Mouse (Mus musculus): ENCODE measurements around the gene Abcg3. TPM values are rescaled to one million over a fixed set of nuclear protein-coding genes. Genes with fewer than 3 reads are reported as not detected.

Abcg3 gene
- polyA plus RNA-seq, 1 experiment from 2014 or later, result 1.3 TPM

Other genes starting within 250 kb of the Abcg3 start
- gene Zfp951, start 122.6 kb downstream of the Abcg3 start, polyA plus RNA-seq (2015; fragmentation: Nextera tagmentation; extraction: Ambion mirVana), result 0.80 and 1.9 TPM in 2 replicates
- gene Gbp9, start 156.8 kb upstream of the Abcg3 start, polyA plus RNA-seq (2015; fragmentation: Nextera tagmentation; extraction: Ambion mirVana), result 2.1 TPM in 2 replicates
- gene Gbp8, start 156.8 kb upstream of the Abcg3 start, polyA plus RNA-seq (2015; fragmentation: Nextera tagmentation; extraction: Ambion mirVana), result 0.61 and 0.75 TPM in 2 replicates
- 0.85 and 0.92 TPM in 2 replicates for gene Gbp4, start 156.9 kb upstream of the Abcg3 start, polyA plus RNA-seq (2015; fragmentation: Nextera tagmentation; extraction: Ambion mirVana)

All from stomach, postnatal 0 days (tissue).